Mouse (Mus musculus): ENCODE results near the gene Fnip1. TPM values are rescaled to one million over a fixed set of nuclear protein-coding genes. Genes with fewer than 3 reads are reported as not detected.

Gene Fnip1
- total RNA-seq, 2 experiments from 2014 or later: 31.0 to 31.2 TPM

DNA sequence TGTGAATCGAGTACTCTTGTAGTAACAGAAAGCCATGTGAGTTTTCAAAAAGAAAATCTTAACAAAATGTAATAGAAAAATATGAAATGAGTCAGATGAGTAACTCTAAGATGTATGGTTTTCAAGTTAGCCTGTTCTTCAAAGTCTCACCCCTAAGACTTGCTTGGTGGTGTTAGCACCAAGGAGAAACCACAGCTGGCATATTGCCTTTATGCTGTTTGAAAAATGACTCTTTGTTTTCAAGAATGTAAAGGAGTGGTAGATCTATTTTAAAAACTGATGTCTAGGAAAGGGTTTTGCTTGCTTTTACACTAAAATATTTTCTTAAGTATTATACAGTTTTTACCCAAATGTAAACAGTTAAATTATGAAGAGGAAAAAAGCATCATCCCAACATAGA is 16.5 kb downstream of the Fnip1 start:
- DNase-seq (ENCODE audit: extremely low spot score in 1 of 2, low spot score in 1 of 2): no peak

DNA sequence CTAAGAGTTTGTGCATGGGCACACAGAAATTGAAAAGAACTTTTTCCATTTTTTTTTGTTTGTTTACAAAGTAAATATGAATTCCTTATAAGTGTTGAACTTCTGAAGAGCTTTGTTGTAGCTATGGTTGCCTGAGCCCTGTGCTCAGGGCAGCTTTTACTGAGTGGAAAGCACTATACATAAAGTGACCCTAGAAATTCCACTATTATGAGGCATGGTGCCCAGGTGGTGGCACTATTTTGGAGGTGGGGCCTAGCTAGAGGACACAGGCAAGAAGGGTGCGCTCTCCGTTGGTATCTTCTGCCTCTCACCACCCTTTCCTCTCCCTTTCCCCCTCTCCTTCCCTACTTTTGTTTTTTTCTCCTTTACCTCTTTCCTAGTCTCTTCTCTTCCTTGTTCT is 18.9 kb downstream of the Fnip1 start:
- DNase-seq (ENCODE audit: extremely low spot score in 1 of 2, low spot score in 1 of 2): no peak

DNA sequence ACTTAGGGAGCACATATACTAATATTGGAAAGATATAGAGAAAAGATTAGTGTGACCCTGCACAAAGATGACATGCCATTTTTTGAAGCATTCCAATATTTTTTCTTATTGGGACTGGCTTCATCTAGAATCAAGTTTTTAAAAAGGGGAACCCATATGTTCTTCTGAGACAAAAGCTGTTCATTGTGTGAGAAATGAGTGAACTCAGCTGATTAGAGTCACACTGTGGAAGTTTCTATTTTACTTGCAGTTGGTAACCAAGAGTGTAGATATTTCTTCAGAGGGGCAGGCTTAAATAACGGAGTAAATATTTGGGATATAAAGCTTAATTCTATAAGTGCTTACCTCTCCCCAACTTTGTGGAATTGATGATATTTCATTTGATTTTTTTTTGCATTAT is 20.2 kb downstream of the Fnip1 start:
- DNase-seq (ENCODE audit: extremely low spot score in 1 of 2, low spot score in 1 of 2): no peak

DNA sequence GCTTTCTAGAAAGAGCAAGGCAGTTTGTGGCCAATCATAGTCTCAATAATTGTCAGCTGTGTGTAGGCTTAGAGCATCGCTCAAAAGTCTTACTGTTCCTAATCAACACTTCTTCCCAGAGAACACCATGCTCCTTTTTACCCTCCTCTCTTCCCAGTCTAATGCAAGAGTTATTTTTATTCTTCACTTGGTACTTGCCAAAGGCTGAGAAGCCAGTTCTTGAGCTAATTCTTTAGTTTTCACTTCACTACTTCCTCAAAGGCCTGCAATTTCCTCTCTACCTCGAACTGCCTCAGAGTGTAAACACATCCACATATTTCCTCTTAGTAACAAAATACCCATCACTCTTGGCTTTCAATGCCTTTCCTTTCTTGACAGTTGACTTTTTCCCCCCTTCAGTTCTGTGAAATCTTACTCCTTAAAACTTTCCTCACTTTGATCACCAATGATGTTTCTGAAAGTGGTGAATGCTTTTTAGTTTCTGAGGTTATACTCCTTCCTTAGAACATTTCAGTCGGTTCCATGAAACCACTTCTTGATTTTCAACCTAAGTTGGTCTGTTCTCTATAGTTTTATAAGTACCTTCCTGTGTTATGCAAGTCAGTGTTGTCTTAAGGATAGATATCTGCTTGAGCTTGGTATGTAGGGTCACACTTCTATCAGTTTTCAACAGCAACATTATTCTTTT is 26.7 kb downstream of the Fnip1 start:
- DNase-seq (ENCODE audit: extremely low spot score in 1 of 2, low spot score in 1 of 2): no peak

DNA sequence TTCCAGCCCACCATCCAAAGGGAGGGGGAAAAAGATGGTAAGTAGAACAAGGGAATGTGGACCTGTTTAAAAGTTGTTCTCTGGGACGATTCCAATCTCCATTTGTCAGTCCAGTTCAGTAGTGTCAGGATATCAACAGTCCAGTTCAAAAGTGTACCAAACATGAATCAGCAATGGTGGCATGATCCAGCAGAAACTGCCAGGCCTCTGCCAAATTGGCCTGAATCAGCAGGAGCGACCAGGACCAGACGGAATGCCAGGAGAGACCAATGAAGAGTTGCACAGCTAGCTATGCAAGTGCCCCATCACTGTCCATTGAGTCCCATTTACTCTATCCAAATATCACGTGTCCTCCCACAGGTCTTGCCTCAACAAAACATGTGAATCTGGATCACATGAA is 34.2 kb downstream of the Fnip1 start:
- DNase-seq (ENCODE audit: extremely low spot score in 1 of 2, low spot score in 1 of 2): no peak

DNA sequence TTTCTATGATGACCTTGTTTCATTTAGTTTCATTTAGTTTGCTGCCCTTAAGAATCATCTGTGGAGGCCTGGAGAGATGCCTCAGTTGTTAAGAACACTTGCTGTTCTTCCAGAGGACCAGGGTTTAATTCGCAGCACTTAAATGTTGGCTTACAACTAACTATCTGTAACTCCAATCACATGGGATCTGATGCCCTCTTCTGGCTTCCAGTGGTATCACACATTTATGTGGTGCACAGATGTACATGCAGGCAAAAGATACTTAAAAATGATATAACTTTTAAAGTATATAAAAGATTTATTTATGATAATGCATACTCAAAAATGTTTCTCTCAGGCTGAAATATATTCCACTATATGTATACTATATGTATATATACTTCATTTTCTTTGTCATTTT is 40.4 kb downstream of the Fnip1 start:
- DNase-seq (ENCODE audit: extremely low spot score in 1 of 2, low spot score in 1 of 2): no peak

DNA sequence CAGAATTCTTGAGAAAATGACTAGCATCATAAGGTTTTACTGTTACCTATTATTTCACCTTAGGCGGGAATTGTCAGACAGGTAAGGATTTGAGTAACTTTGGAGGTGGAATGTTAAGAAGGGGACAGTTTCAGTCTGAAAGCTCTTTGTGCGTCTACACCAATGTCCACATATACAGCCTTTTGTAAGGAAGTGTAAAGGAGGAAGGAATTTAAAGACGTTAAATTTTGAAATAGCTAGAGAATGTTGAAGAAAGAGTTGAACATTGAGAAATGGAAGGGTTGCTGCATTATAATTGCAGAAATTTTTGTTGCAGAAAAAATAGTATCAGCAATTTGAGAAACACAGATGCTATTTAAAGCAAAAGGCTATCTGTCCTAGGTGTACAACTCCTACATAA is 48.0 kb downstream of the Fnip1 start:
- no peak for DNase-seq (ENCODE audit: extremely low spot score in 1 of 2, low spot score in 1 of 2)

DNA sequence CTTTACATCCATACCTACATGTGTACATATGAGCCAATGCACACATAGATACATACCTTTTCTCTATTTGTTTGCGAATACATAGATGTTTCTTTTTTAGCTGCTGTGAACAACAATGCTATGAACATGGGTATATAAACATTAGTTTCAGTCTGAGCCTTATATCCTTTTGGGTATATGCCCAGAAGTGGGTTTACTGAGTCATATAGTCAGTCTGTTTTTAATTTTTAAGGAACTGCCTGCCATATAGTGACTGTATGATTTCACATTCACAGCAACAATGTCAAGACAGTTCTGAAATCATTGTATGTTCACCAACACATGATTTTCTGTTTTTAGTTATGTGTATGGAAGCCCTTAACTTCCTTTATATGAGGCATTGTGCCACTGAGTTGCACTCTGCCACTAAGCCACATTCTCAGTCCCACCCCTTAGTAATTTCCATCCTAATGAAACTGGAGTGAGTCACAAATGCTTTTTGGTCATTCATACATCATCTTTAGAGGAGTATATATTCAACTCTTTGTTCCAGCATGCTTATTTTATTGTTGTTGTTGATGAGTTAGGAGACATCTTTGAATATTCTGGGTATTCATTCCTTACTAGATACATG is 54.1 kb downstream of the Fnip1 start:
- no peak for DNase-seq (ENCODE audit: extremely low spot score in 1 of 2, low spot score in 1 of 2)

DNA sequence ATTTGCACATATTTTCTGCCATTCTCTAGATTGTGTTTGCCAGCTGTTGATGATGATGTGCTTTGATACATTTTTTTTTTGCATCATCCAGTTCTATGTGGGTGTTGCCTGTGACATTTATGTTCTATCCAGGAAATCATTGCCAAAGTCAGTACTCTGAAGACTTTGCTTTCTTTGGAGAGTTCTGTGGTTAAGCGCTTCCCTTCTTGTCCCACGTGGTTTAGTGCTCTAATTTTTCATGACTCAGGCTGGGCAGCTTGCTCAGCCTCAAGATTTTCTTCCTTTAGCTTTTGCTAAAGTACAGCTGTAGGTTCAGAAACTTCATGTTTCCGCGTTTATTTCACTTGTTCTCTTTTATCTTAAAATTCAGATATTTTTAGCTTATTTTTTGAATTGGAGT is 54.6 kb downstream of the Fnip1 start:
- DNase-seq (ENCODE audit: extremely low spot score in 1 of 2, low spot score in 1 of 2): no peak

DNA sequence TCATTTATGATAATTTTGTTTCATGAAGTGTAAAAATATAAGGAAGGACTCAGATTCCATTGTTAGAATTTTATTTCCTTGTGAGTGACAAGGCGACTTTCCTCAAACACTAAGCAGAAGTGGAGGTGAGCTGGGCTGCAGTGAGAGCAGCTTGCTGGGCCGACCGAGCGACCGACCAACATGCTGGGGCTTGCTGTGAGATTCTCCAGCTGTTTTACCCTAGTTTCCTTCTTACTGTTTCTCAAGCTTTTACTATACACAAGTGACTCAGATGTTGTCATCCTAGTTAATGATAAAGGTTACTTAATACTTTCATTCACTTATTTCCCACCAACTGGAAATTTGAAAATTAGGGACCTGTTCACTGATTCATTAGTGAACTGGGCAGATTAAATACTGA is 61.8 kb downstream of the Fnip1 start:
- no peak for DNase-seq (ENCODE audit: extremely low spot score in 1 of 2, low spot score in 1 of 2)

DNA sequence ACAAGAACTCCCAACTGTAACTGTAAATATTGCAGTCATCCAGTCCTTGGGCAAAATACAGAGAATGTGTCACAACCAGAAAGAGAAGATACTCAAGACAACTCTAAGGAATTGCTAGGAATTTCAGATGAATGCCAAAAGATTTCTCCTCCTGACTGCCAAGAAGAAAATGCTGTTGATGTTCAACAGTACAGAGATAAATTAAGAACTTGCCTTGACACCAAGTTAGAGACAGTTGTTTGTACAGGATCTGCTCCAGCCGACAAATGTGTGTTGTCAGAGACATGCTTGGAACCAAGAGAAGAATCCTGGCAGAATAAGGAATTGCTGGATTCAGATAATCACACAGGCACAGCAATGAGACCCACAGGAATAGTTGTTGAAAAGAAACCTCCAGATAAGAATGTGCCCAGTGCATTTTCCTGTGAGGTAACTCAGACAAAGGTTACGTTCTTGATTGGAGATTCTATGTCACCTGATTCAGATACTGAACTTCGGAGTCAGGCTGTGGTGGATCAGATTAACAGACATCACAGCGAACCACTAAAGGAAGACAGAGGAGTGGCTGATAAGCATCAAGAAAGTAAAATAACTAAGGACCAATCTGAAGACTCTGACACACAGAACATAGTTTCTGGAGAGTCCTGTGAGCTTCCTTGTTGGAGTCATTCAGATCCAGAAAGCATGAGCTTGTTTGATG is 64.7 kb downstream of the Fnip1 start:
- no peak for DNase-seq (ENCODE audit: extremely low spot score in 1 of 2, low spot score in 1 of 2)

DNA sequence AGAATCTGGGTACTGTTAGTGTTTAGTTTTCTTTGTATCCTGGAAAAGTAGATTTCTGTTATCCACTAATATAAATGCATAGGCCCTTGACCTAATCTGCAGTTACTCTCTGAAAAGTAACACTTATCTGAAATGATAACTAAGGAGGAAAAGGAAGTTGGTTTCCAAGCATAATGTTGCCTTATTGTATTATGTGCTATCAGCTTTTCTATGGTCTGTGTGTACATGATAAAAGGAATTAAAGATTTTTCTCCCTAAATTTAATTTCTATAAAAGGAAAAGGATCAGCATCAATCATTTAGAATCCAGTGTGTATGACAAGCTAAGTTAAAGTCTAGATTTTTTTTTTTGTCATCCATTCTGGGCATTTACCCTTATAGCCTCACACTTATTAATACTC is 75.6 kb downstream of the Fnip1 start:
- no peak for DNase-seq (ENCODE audit: extremely low spot score in 1 of 2, low spot score in 1 of 2)

DNA sequence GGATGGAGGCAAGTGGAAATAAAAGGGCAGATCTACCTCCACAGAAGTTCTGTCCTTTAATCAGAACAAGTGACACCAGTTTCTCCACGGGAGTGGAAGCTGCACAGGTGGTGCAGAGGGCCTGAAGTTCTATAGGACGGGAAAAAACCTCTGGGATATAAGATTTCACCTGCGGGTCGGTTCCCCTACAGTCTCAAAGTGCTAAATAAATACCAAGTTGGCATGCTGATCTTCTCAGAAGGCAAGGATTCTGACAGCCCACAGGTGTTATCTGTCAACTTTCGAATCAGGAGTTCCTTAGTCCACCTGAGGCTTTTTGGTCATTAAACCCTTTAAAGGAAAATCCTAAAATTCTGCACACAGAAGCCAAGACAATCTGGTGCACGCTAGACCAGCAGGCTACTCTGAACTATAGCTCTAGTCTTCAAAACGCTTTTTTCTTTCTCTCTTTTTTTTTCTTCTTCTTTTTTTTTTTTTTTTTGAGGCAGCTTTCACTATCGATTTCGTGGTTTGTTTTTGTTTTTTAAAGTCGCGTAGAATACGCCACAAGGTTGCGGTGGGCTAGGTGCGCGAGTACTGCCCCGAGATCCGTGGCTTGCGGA is 84.0 kb downstream of the Fnip1 start:
- DNase-seq (ENCODE audit: extremely low spot score in 1 of 2, low spot score in 1 of 2): no peak

DNA sequence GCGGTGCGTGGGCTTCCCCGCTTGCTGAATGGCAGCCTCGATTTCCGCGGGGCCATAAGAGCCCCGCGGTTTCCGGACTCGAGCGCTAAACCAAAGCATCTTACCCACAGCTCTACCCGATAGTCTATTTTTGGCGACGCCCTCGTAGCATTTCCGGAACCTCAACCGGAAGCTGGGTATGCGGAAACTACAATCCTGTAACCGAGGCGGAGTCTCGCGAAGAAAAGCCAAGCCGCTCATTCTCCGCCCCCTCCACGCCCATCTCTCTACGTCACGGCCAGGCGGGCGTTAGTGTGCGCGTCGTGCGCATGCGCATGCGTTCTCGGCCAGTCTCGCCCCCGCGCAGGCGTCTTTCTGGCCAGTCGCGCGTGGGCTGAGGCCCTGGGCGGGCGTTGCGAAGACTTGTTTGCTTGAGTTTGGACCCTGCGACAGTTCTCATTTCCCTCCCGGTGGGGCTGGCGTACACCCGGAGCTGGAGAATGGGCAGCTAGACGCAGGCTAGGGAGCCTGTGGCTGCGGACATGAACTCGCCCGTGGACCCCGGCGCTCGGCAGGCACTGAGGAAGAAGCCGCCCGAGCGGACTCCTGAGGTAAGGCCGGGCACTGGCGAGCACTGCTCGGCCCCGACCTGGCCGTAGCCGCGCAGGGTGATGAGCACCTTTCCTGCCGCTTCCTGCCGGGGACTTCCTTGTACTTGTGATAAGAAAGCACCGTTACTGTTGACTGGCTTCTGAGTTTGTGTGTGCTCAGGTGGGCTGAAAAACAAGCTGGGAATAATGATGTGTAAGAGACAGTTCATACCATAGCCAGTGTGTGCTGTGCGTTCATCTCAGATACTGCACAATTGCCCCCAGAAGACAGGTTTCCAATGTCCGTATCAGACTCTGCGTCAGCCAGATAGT is 84.8 kb downstream of the Fnip1 start, which contains the start of gene Rapgef6:
Rapgef6 (plus strand) TSS at position 319 of the 902 bp plus-strand sequence.
- DNase-seq (ENCODE audit: extremely low spot score in 1 of 2, low spot score in 1 of 2): peak; percentile 92 to 94

DNA sequence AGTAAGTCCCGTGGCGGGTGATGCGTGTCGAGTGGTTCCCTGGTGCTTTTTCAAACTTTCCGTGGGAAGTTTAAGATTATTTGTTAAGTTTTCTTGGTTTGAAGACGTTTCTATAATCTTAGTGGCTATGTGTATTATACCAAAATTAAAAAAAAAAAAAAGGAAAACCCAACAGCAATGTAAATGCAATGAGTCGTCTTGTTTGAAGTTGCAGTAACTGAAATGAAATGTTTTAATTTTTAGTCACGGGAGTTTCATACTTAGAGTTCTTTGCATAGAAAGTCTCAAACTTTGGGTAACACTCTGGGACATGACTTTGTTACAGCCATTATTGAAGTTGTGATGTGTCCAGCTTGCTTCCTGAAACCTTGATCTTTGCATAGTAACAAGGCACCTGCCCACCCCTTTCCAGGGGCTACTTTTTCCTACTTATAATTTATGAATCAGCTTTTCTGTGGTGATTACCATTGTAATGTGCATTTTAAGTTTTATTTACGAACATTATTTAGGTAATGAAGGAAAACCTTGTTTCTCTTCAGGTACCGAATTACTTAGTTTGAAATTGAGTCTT is 85.5 kb downstream of the Fnip1 start:
- DNase-seq (ENCODE audit: extremely low spot score in 1 of 2, low spot score in 1 of 2): no peak

DNA sequence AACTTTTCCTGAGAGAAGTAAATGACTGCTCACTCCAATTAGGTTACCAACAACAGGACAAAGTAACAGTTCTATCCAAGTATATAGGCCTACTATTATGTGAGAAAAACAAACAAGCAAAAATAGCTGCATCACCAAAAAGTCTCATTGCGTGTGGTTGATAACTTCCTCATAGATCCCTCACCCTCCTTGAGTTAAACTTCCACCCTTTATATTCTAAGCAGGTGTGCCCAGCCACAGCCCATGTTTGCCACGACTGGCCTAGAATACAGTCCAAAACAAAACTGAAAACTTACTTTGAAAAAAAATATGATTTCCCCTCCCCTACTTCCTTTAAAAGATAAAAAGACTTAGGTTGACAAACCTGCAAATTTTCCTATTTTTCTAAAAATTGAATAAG is 90.0 kb downstream of the Fnip1 start:
- DNase-seq (ENCODE audit: extremely low spot score in 1 of 2, low spot score in 1 of 2): no peak

DNA sequence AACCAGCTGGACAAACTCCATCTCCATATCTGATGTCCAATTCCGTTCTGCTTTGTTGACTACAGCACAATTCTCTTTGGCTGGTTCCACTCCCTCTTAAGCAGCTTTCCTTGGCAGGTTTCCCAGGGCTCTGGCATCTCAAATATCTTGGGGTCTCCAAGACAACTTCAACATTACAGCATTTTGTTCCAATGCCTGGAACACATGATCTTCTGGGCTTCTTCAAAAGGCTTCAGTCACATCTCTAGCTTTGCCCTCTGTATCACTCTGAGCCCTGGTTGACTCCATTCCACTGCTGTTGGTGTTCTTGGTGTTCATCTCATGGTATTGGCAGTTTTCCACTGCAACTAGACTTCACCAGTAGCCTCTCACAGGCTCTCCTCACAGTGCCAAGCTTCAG is 92.4 kb downstream of the Fnip1 start:
- DNase-seq (ENCODE audit: extremely low spot score in 1 of 2, low spot score in 1 of 2): no peak

DNA sequence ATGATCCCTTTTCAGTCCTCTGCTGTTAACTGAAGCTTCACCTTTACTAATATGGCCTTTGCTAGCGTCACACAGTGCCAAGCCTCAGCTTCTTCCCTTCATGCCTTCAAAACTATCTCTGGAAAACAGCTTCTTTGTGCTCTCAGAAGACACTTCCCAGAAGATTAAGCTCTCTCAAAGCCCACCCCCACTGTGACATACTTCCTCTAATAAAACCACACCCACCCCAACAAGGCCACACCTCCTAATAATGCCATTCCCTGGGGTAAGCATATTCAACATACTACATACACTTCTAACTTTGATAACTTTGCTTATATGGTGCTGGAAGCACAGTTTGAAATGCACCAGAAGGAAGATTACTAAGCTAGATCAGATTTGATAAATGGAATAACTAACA is 92.9 kb downstream of the Fnip1 start:
- DNase-seq (ENCODE audit: extremely low spot score in 1 of 2, low spot score in 1 of 2): no peak

DNA sequence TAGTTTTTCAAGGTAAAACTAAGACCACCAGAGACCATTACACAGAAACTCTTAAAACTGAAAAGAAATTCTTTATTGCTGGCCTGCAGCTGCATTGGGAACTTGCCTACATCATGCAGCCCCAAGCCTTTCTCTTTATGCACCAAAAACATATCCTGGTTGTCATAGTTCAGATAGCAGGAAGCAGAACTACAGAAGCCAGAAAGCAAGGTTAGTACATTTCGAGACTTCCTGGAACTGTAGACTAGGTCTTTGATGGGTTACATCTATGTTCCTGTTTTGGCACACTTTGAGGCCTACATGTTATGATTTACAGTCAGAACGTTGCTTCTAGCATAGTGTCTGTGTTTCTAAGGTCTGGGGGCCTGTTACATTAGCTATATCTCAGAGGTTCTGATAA is 95.8 kb downstream of the Fnip1 start:
- DNase-seq (ENCODE audit: extremely low spot score in 1 of 2, low spot score in 1 of 2): no peak

DNA sequence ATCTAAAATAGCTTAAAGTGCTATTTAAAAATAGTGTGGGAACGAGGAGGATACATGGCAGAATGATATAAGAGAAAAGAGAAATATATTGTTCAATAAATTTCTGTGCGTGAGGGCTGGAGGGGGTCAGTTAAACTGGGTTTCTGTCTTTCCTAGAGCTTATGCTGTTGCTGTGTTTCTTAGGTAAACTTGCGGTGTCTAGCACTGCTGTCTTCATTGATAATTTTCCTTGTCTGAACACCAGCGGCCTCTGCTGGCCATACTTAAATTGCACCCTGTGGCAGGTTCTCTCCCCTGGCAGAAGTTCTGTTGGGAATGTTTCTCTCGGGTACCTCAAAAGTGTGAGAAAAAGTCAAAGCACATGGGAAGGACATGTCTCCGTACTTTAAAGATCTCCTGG is 96.9 kb downstream of the Fnip1 start:
- peak; percentile 64 to 90 for DNase-seq (ENCODE audit: extremely low spot score in 1 of 2, low spot score in 1 of 2)
